Mouse (Mus musculus) left cerebral cortex, postnatal 36 days (tissue): ENCODE data around the gene Higd2a. TPM values are rescaled to one million over a fixed set of nuclear protein-coding genes. Genes with fewer than 3 reads are reported as not detected.
"Not testable (repeated sequence)": the region's sequence is repeated elsewhere in the genome, so short reads cannot be mapped to it uniquely, and the experiment has no call there.

Experiments used
- DNase-seq, 2 experiments: peaks; one replicate each; pipeline ENCODE4 v3.0.0; 2021 to 2022; ENCODE audit warnings: low spot score in 2 of 2, mixed read lengths in 1 of 2
- intact Hi-C: fragments of 180-260 bp; cut with DNase I; formaldehyde crosslinking; loops from one replicate; pipeline ENCODE4 v1.15.1; 2025
- microRNA-seq: library from miRNA; unstranded; fragments of <30 nt; microRNA quantifications from one replicate; pipeline ENCODE4 v1.2.0, GENCODE M21; 2022
- total RNA-seq, 2 experiments: library from RNA; stranded (reverse); gene quantifications; 2 replicates each; pipeline ENCODE4 v1.2.3; 2021

Gene Higd2a
- total RNA-seq, 2 experiments from 2014 or later, result 136 to 157 TPM

DNA sequence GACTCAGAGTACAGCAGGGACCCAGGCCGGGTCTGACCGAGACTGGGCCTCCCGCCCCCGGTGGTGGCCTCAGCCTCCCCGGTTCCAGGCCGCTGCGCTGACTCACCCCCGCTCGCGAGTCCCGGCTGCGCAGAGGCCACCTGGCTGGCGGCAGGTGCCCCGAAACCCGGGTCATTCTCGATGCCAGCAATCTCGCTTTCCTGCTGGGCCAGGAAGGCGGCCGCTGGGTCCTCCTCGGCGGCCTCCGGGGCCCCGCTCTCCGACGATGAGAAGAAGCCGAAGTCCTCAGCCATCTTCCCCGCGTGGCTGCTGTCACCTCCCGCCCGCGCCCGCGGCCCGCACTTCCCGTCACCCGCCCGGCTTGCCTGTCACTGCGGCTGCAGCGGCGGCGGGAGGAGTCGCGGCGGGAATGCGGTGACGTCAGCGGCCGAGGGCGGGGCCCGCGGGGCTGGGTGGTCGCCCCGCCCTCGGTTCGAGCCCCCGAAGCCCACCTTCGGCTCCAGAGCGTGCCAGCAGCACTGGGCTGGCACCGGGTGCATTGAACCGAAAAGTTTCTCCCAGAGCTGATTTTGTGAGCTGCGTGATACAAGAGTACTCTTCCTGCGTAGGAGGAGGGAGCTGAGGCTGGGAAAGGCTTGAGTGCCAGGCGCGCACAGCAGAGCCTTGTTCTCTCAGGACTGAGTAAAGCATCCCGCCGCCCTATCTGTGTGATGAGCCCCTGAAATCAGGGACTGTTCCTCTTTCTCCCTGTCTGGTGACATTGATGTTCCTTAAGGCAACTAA lies 21.2 kb downstream of the Higd2a start, which contains the start of gene Cltb:
Gene Cltb (minus strand): TSS at position 373 of the 783 bp plus-strand sequence.
- peak; percentile 93 to 95 for DNase-seq
- intact Hi-C loops, result loop anchor here (1.0 kb wide), 1 partner anchor 10 kb away; the partner anchor contains the start of gene Faf2

DNA sequence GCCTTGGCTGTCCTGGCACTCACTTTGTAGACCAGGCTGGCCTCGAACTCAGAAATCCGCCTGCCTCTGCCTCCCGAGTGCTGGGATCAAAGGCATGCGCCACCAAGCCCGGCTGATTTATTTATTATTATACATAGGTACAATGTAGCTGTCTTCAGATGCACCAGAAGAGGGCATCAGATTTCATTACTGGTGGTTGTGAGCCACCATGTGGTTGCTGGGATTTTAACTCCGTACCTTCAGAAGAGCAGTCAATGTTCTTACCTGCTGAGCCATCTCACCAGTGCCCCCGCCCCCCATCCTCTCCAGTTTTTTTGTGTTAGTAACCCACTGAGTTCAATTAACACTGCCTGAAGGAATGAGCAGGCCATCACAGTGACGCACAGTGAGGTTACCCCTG lies 23.1 kb downstream of the Higd2a start:
- DNase-seq, intact Hi-C loops: not testable (repeated sequence)

GRCm38 (mm10) chr13:54616307-54616706 lies 26.3 kb downstream of the Higd2a start:
- no peak for DNase-seq
- intact Hi-C loops, result no loop called here

DNA sequence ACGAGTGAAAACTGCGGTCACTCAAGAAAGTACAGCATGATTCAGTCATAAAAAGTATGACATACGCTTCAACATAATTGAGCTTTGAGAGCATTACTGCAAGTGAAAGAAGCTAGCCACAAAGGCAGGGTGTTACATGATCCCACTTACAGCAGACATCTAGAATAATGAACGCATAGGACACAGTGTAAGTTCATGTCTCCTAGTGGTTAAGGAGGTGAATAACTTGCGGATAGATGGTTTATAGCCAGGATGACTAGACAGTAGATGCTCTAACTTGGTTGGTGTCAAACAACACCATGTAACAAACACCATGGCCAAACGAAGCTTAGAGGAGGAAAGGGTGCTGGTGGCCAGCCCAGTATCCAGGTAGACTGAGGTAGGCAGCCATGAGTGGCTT lies 27.0 kb downstream of the Higd2a start:
- intact Hi-C loops, result no loop called here
- no peak for DNase-seq

DNA sequence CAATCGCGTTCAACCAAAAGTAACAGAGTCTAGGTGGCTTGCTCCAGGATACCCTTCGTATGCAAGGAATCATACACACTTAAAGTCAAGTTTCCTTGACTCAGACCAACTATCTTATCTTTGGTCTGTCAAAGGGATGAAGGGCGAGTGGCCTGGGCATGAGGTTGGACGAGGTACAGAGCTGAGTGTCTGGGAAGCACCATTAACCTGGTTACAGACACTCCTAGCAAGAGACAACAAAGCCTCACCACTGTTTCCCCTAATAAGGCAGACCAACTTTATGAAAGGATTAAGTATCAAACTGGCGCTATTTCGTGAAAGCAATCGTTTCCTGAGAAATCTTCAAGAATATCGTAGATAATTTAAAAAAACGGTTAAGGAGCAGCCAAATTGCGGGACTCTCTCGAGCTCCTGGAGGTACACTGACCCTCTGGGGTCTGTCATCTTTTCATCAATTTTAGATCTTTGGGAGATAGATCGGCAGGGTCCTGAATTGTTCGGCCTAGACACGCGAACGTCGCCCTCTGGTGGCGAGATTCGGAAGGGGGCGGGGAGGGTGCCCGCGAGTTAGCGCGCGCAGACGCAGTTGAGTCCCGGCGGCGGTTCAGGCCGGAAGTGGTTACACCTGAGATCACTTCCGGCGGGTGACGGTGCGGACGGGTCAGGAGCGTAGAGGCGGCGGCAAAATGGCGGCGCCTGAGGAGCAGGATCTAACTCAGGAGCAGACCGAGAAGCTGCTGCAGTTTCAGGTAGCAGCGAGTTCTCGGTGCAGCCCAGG lies 31.3 kb downstream of the Higd2a start, which contains the start of gene Faf2:
Gene Faf2 (plus strand): TSS at position 630 of the 778 bp plus-strand sequence.
- intact Hi-C loops, result loop anchor here (1.0 kb wide), 2 partner anchors 11 to 31 kb away; partner anchors contain the start of genes Higd2a and Nop16
- DNase-seq, result peak; percentile 96 to 99

GRCm38 (mm10) chr13:54621960-54622521 lies 32.0 kb downstream of the Higd2a start:
- DNase-seq, result no peak
- intact Hi-C loops, result loop anchor here (1.0 kb wide), 2 partner anchors 12 to 32 kb away; partner anchors contain the start of genes Higd2a and Nop16

GRCm38 (mm10) chr13:54629128-54629527 lies 39.1 kb downstream of the Higd2a start:
- intact Hi-C loops, result no loop called here
- DNase-seq, result no peak

DNA sequence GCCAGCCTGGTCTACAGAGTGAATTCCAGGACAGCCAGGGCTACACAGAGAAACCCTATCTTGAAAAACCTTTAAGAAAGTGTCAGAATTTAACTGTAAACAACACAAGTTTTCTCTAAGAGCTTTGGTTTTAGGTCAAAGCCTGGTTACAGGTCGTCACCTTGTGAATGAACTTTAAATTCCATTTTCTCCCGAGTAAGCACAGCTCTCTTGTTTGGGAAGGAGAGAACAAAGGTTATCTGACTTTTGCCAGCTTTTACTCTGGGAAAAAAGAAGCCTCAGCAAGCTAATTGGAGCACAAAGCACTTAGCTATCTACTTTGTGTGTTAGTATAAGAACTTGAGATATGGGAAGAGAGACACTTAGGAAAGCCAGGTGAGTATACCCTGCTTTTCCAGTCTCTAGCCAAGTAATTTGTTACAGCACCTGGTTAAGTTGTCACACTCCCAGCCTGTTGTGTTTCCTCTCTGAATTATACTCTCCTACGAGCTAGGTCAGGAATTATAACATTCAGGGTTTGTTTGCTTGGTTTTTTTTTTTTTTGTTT lies 42.8 kb downstream of the Higd2a start:
- DNase-seq, result no peak
- intact Hi-C loops, result no loop called here

DNA sequence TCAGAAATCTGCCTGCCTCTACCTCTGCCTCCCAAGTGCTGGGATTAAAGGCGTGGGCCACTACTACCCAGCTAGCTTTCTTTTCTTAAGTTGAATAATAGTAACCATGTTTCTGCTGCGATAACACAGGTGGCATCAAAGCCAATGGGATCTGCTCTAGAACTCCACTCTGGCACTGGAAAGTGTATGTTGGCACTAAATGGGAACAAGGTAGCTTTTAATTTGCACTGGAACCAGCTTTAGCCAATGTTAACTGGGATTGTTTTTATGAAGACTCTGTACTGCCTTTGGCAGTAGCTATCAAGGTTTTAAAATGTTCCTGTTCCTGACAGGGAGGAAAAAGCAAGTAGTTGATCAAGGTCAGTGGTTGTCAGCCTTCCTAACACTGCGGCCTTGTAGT lies 45.0 kb downstream of the Higd2a start:
- DNase-seq, result no peak
- intact Hi-C loops, result no loop called here

Small RNAs within 50 kb of the gene (microRNA-seq; reads per million reads assigned to microRNA genes)
- gene Gm24195, result not detected

Other genes with a start within 250 kb of the Higd2a start
- gene Cplx2, start 218.9 kb upstream of the Higd2a start, total RNA-seq, result 100 to 1,000 TPM; 769 to 808 TPM
- 10 to 100 TPM; 33.4 to 37.6 TPM for gene Thoc3, start 121.4 kb upstream of the Higd2a start, total RNA-seq
- gene Simc1, start 86.4 kb upstream of the Higd2a start, total RNA-seq, result 10 to 100 TPM; 13.0 to 17.8 TPM
- 100 to 1,000 TPM; 135 to 140 TPM for gene 4833439L19Rik, start 24.8 kb upstream of the Higd2a start, total RNA-seq
- 10 to 100 TPM; 24.1 to 27.8 TPM for gene Arl10, start 15.2 kb upstream of the Higd2a start, total RNA-seq
- gene Nop16, start 117 bp upstream of the Higd2a start, total RNA-seq, result 10 to 100 TPM; 21.7 to 27.3 TPM
- gene Cltb, start 21.1 kb downstream of the Higd2a start, total RNA-seq, result 100 to 1,000 TPM; 308 to 344 TPM
- gene Faf2, start 31.6 kb downstream of the Higd2a start, total RNA-seq, result 10 to 100 TPM; 46.1 to 63.6 TPM
- 100 to 1,000 TPM; 160 to 179 TPM for gene Rnf44, start 103.7 kb downstream of the Higd2a start, total RNA-seq
- under 1 TPM; 0.27 TPM for gene Cdhr2, start 111.3 kb downstream of the Higd2a start, total RNA-seq
- gene Gprin1, start 159.7 kb downstream of the Higd2a start, total RNA-seq, result 100 to 1,000 TPM; 127 to 128 TPM
- 1,000 to 10,000 TPM in 1 of 2 experiments, 100 to 1,000 TPM in 1; 882 to 1,002 TPM for gene Sncb, start 176.4 kb downstream of the Higd2a start, total RNA-seq
- not detected for gene Eif4e1b, start 193.8 kb downstream of the Higd2a start, total RNA-seq
- gene Tspan17, start 199.2 kb downstream of the Higd2a start, total RNA-seq, result 10 to 100 TPM; 76.5 to 86.1 TPM